Mouse (Mus musculus) adipocyte (in vitro differentiated cells): ENCODE data around the gene A230050P20Rik.
"Not testable (repeated sequence)": the region's sequence is repeated elsewhere in the genome, so short reads cannot be mapped to it uniquely, and the experiment has no call there.

ENCODE experiments used
- DNase-seq: peaks from one replicate; pipeline ENCODE4 v3.0.0-alpha.2; 2016; ENCODE audit warnings: low spot score

The A230050P20Rik gene

GRCm38 (mm10) chr9:20868448-20869001, at the start of gene A230050P20Rik:
Gene A230050P20Rik (plus strand): TSS chr9:20868642.
- DNase-seq, result no peak

- peak; percentile 69 for DNase-seq
Observed at GRCm38 (mm10) chr9:20820001-20820400, 48.4 kb upstream of the A230050P20Rik start.

GRCm38 (mm10) chr9:20822821-20823220, 45.6 kb upstream of the A230050P20Rik start:
- no peak for DNase-seq

- DNase-seq, result peak; percentile 41
Observed at GRCm38 (mm10) chr9:20825781-20826180, 42.7 kb upstream of the A230050P20Rik start.

GRCm38 (mm10) chr9:20828127-20828526, 40.3 kb upstream of the A230050P20Rik start:
- DNase-seq, result no peak

GRCm38 (mm10) chr9:20830901-20831643, 37.4 kb upstream of the A230050P20Rik start:
- peak; percentile 97 for DNase-seq

GRCm38 (mm10) chr9:20834881-20835280, 33.6 kb upstream of the A230050P20Rik start:
- DNase-seq, result no peak

- DNase-seq, result not testable (repeated sequence)
Observed at GRCm38 (mm10) chr9:20835431-20835954, 32.9 kb upstream of the A230050P20Rik start.

- DNase-seq, result no peak
Observed at GRCm38 (mm10) chr9:20837184-20837947, 31.1 kb upstream of the A230050P20Rik start.

- no peak for DNase-seq
Observed at GRCm38 (mm10) chr9:20838931-20839330, 29.5 kb upstream of the A230050P20Rik start.

GRCm38 (mm10) chr9:20842211-20842610, 26.2 kb upstream of the A230050P20Rik start:
- no peak for DNase-seq

GRCm38 (mm10) chr9:20842670-20843069, 25.8 kb upstream of the A230050P20Rik start:
- peak; percentile 67 for DNase-seq

- no peak for DNase-seq
Observed at GRCm38 (mm10) chr9:20850179-20850578, 18.3 kb upstream of the A230050P20Rik start.

GRCm38 (mm10) chr9:20857131-20857530, 11.3 kb upstream of the A230050P20Rik start:
- peak; percentile 78 for DNase-seq

- no peak for DNase-seq
Observed at GRCm38 (mm10) chr9:20859926-20860325, 8.5 kb upstream of the A230050P20Rik start.

GRCm38 (mm10) chr9:20861821-20862220, 6.6 kb upstream of the A230050P20Rik start:
- DNase-seq, result no peak

- no peak for DNase-seq
Observed at GRCm38 (mm10) chr9:20862225-20862624, 6.2 kb upstream of the A230050P20Rik start.

GRCm38 (mm10) chr9:20866879-20867278, 1.6 kb upstream of the A230050P20Rik start:
- no peak for DNase-seq

- no peak for DNase-seq
Observed at GRCm38 (mm10) chr9:20869246-20869645, 804 bp downstream of the A230050P20Rik start.

GRCm38 (mm10) chr9:20870211-20871173, 2.0 kb downstream of the A230050P20Rik start:
- DNase-seq, result no peak

GRCm38 (mm10) chr9:20872991-20873390, 4.5 kb downstream of the A230050P20Rik start:
- DNase-seq, result no peak
